Comparison of ENCODE assay signal across 17 mouse cellular contexts in the genomic region with DNA sequence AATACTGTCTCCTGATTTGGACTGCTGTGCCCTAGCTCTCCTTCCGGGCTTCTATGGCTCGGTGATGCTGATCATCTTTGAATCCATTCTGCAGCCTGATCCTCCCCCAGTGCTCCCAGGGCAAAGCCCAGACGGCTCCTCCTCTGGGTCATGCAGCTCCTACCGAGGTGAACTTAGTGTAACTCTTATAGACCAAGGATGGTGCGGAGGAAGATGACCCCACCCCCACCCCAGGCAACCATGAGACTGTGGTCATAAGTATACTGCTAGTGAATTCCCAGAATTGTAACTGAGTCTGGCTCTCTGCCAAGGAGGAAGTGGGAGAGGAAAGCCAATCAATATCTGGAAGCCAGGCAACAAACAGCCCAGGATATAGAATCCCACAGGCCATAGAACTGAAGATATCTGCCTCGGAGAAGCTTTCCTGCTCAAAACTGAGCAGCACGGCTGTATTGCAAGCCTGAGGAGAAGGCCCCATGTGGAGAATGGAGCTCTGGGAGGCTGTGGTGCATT.
DNase-seq lines count a peak whose midpoint lies in the region; ATAC-seq lines count a peak whose summit lies in the region.
"Had no signal": no experiment of that assay in that cellular context is flagged by ENCODE, and none has a peak within 500 bp of the region (broad histone marks: within the 10 kb centered on the region; RNA-seq: fewer than 3 reads in every experiment).

No protein-coding gene starts in this region.

- 65% methylated on average over 7 of the region's 7 CpGs for WGBS in heart, embryonic 15.5 days
- WGBS in heart, embryonic 10.5 days: 70% methylated on average over 7 of the region's 7 CpGs
- WGBS in liver, embryonic 13.5 days (ENCODE audit: insufficient replicate concordance): 58% methylated on average over 7 of the region's 7 CpGs
- 62% methylated on average over 7 of the region's 7 CpGs for WGBS in hindbrain, embryonic 16.5 days

- H3K4me2 ChIP-seq in heart, embryonic 15.5 days: no peak overlapping the region
- H3K4me2 ChIP-seq in liver, embryonic 13.5 days: no peak overlapping the region
- H3K4me2 ChIP-seq in hindbrain, embryonic 16.5 days (ENCODE audit: low read length): no peak overlapping the region
- H3K4me2 ChIP-seq: heart, embryonic 13.5 days; limb, embryonic 15.5 days had no signal

- 0 out of 2 replicates have a peak, but pooled peaks have one; percentile 32 for ATAC-seq in heart, embryonic 15.5 days (replicated peaks; ENCODE audit: insufficient number of reproducible peaks, insufficient read depth, low FRiP score, low read depth)
- ATAC-seq in liver, embryonic 13.5 days (ENCODE audit: low read depth): 0 out of 2 replicates have a peak, but pooled peaks have one; percentile 20
- no peak for ATAC-seq in hindbrain, embryonic 16.5 days
- no peak for ATAC-seq in frontal cortex, adult (ENCODE audit: low TSS enrichment)

- H3K9me3 ChIP-seq in heart, embryonic 15.5 days (replicated peaks): no peaks in the 10 kb centered on the region
- H3K9me3 ChIP-seq in heart, embryonic 10.5 days: no peaks in the 10 kb centered on the region
- no peaks in the 10 kb centered on the region for H3K9me3 ChIP-seq in liver, embryonic 13.5 days (replicated peaks)
- H3K9me3 ChIP-seq in hindbrain, embryonic 16.5 days (ENCODE audit: control insufficient read depth, low read length): no peaks in the 10 kb centered on the region
- H3K9me3 ChIP-seq: embryonic facial prominence, embryonic 10.5 days; heart, embryonic 13.5 days; limb, embryonic 15.5 days had no signal

- no peak overlapping the region for H3K4me3 ChIP-seq in heart, embryonic 15.5 days
- H3K4me3 ChIP-seq in heart, embryonic 10.5 days: no peak overlapping the region
- H3K4me3 ChIP-seq in liver, embryonic 13.5 days (replicated peaks): no peak overlapping the region
- H3K4me3 ChIP-seq in hindbrain, embryonic 16.5 days (ENCODE audit: low read length): no peak overlapping the region
- H3K4me3 ChIP-seq: embryonic facial prominence, embryonic 10.5 days; heart, embryonic 13.5 days; limb, embryonic 15.5 days; myocyte had no signal

- no peaks in the 10 kb centered on the region for H3K27me3 ChIP-seq in heart, embryonic 15.5 days
- no peaks in the 10 kb centered on the region for H3K27me3 ChIP-seq in heart, embryonic 10.5 days (ENCODE audit: insufficient read depth, poor library complexity, severe bottlenecking)
- no peaks in the 10 kb centered on the region for H3K27me3 ChIP-seq in liver, embryonic 13.5 days
- H3K27me3 ChIP-seq in hindbrain, embryonic 16.5 days (replicated peaks; ENCODE audit: control insufficient read depth, insufficient read depth, low read length): no peaks in the 10 kb centered on the region
- H3K27me3 ChIP-seq: heart, embryonic 13.5 days; limb, embryonic 15.5 days had no signal

- 0 out of 2 replicates have a peak, but pooled peaks cover 4% of the 10 kb centered on the region for H3K4me1 ChIP-seq in heart, embryonic 15.5 days (replicated peaks)
- no peaks in the 10 kb centered on the region for H3K4me1 ChIP-seq in heart, embryonic 10.5 days
- no peaks in the 10 kb centered on the region; the same call in 1 of the 2 replicates for H3K4me1 ChIP-seq in liver, embryonic 13.5 days (replicated peaks)
- H3K4me1 ChIP-seq in hindbrain, embryonic 16.5 days (ENCODE audit: control insufficient read depth, insufficient read depth, low read depth, low read length): peaks cover 3% of the 10 kb centered on the region
- H3K4me1 ChIP-seq: embryonic facial prominence, embryonic 10.5 days had no signal

- no peak overlapping the region for H3K27ac ChIP-seq in heart, embryonic 15.5 days
- no peak overlapping the region for H3K27ac ChIP-seq in heart, embryonic 10.5 days
- no peak overlapping the region for H3K27ac ChIP-seq in liver, embryonic 13.5 days
- H3K27ac ChIP-seq in hindbrain, embryonic 16.5 days (ENCODE audit: low read depth, low read length): peak overlapping the region; percentile 29; the same call in 1 of the 2 replicates
- H3K27ac ChIP-seq: embryonic facial prominence, embryonic 10.5 days; heart, embryonic 13.5 days; limb, embryonic 15.5 days had no signal

- no peaks in the 10 kb centered on the region for H3K36me3 ChIP-seq in heart, embryonic 15.5 days
- no peaks in the 10 kb centered on the region for H3K36me3 ChIP-seq in heart, embryonic 10.5 days
- H3K36me3 ChIP-seq in liver, embryonic 13.5 days: no peaks in the 10 kb centered on the region
- no peaks in the 10 kb centered on the region for H3K36me3 ChIP-seq in hindbrain, embryonic 16.5 days (ENCODE audit: control insufficient read depth, insufficient read depth, low read length)
- H3K36me3 ChIP-seq: embryonic facial prominence, embryonic 10.5 days; G1E; heart, embryonic 13.5 days; limb, embryonic 15.5 days had no signal

- DNase-seq in heart, embryonic 10.5 days (ENCODE audit: low spot score): no peak
- no peak for DNase-seq in liver, embryonic 13.5 days
- no peak for DNase-seq in liver
- peak; percentile 16 for DNase-seq in NIH3T3 (ENCODE audit: low read depth)
- no peak for DNase-seq in cerebellum, adult 9-10 months
- DNase-seq: adrenal gland, postnatal 14 days; cerebellum, postnatal 14 days; kidney, adult 8-10 months; thymus, postnatal 14 days had no signal

- H3K9ac ChIP-seq in heart, embryonic 15.5 days: no peak overlapping the region
- no peak overlapping the region for H3K9ac ChIP-seq in liver, embryonic 13.5 days
- no peak overlapping the region for H3K9ac ChIP-seq in hindbrain, embryonic 16.5 days (ENCODE audit: low read depth, low read length)
- H3K9ac ChIP-seq: heart, embryonic 13.5 days; limb, embryonic 15.5 days had no signal

Comparison
In these comparisons a context has a peak if more than half of its experiments do, and no peak if none do; other contexts are left out.
1. ATAC-seq: peak in heart, embryonic 15.5 days (single experiment) and liver, embryonic 13.5 days (single experiment); none in hindbrain, embryonic 16.5 days (single experiment) and frontal cortex, adult (single experiment).